Mouse (Mus musculus) cerebellum, postnatal 14 days (tissue): ENCODE measurements around the gene Rpl18a.
A peak's percentile ranks its signal among the peaks of the same experiment; 100 is the strongest.

Experiments
- DNase-seq, 2 experiments: peaks; one replicate each; pipeline ENCODE4 v3.0.0; 2021; ENCODE audit warnings: mixed read lengths in 2 of 2

Gene Rpl18a

GRCm38 (mm10) chr8:70897021-70897680 lies at the start of gene Rpl18a:
Gene Rpl18a, minus strand, starts transcription at chr8:70897412.
- DNase-seq: peak; percentile 92 to 94

GRCm38 (mm10) chr8:70943187-70943586 lies 46.0 kb upstream of the Rpl18a start:
- no peak for DNase-seq

- DNase-seq: no peak
Measured at GRCm38 (mm10) chr8:70941478-70941877, 44.3 kb upstream of the Rpl18a start.

- DNase-seq: no peak
Measured at GRCm38 (mm10) chr8:70937200-70937599, 40.0 kb upstream of the Rpl18a start.

- no peak for DNase-seq
Measured at GRCm38 (mm10) chr8:70934786-70935185, 37.6 kb upstream of the Rpl18a start.

GRCm38 (mm10) chr8:70933036-70933435 lies 35.8 kb upstream of the Rpl18a start:
- DNase-seq: no peak

- DNase-seq: peak in 1 of 2 experiments; percentile 19
Measured at GRCm38 (mm10) chr8:70931731-70932130, 34.5 kb upstream of the Rpl18a start.

GRCm38 (mm10) chr8:70928778-70929322 lies 31.6 kb upstream of the Rpl18a start:
- no peak for DNase-seq

GRCm38 (mm10) chr8:70928096-70928495 lies 30.9 kb upstream of the Rpl18a start:
- DNase-seq: no peak

GRCm38 (mm10) chr8:70926396-70926795 lies 29.2 kb upstream of the Rpl18a start:
- DNase-seq: no peak

GRCm38 (mm10) chr8:70925754-70926153 lies 28.5 kb upstream of the Rpl18a start:
- no peak for DNase-seq

- DNase-seq: no peak
Measured at GRCm38 (mm10) chr8:70924151-70924550, 26.9 kb upstream of the Rpl18a start.

GRCm38 (mm10) chr8:70920049-70920922 lies 23.1 kb upstream of the Rpl18a start:
- no peak for DNase-seq

GRCm38 (mm10) chr8:70914704-70915103 lies 17.5 kb upstream of the Rpl18a start:
- DNase-seq: no peak

- peak in 1 of 2 experiments; percentile 21 for DNase-seq
Measured at GRCm38 (mm10) chr8:70913523-70913922, 16.3 kb upstream of the Rpl18a start.

GRCm38 (mm10) chr8:70912955-70913354 lies 15.7 kb upstream of the Rpl18a start:
- DNase-seq: no peak

GRCm38 (mm10) chr8:70911596-70911995 lies 14.4 kb upstream of the Rpl18a start:
- DNase-seq: peak in 1 of 2 experiments; percentile 47

- no peak for DNase-seq
Measured at GRCm38 (mm10) chr8:70907518-70907917, 10.3 kb upstream of the Rpl18a start.

GRCm38 (mm10) chr8:70905831-70906736 lies 8.9 kb upstream of the Rpl18a start, which contains the start of gene Map1s:
Gene Map1s, plus strand, starts transcription at chr8:70905932.
- DNase-seq: peak; percentile 93

GRCm38 (mm10) chr8:70905463-70905830 lies 8.2 kb upstream of the Rpl18a start:
- no peak for DNase-seq

- no peak for DNase-seq
Measured at GRCm38 (mm10) chr8:70904532-70904931, 7.3 kb upstream of the Rpl18a start.

- DNase-seq: no peak
Measured at GRCm38 (mm10) chr8:70903582-70903981, 6.4 kb upstream of the Rpl18a start.

- no peak for DNase-seq
Measured at GRCm38 (mm10) chr8:70903112-70903511, 5.9 kb upstream of the Rpl18a start.
